Mouse (Mus musculus): Measurements from ENCODE around the gene Snx6. TPM values are rescaled to one million over a fixed set of nuclear protein-coding genes. Genes with fewer than 3 reads are reported as not detected.
"Not testable (repeated sequence)": the region's sequence is repeated elsewhere in the genome, so short reads cannot be mapped to it uniquely, and the experiment has no call there.

Gene Snx6
- total RNA-seq, 2 experiments from 2014 or later = 71.0 to 82.9 TPM

DNA sequence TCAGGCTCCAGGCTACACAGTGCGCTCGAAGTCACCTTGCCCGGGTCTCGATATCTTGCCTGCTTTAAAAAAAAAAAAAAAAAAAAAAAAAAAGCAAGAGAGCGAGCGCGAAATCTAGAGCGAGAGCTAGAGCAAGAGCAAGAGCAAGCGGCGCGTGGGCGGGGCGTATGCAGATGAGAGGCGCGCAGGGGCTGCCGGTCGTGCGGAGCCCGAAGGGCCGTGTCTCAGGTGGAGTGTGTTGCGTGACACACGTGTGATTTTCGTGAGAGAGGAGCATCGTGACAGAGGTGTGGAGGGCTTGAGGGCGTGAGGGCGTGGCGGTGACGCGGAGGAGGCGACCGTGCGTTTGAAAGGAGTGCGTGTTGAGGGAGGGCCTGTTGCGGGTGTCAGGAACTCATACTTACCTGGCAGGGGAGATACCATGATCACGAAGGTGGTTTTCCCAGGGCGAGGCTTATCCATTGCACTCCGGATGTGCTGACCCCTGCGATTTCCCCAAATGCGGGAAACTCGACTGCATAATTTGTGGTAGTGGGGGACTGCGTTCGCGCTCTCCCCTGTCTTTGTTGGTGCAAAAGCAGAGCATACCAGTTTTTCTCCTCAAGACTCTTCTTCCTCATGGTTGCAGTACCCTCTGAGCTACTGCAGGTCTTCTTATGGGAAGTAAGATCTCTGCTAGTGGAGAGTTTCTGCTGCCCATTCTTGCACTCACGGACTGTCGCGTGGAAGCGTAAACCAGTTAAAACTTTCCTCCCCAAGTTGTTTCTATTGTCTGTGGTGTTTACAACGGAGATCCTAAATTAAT lies 81.5 kb downstream of the Snx6 start:
- DNase-seq; intact Hi-C loops (cut with DNase I): not testable (repeated sequence)

DNA sequence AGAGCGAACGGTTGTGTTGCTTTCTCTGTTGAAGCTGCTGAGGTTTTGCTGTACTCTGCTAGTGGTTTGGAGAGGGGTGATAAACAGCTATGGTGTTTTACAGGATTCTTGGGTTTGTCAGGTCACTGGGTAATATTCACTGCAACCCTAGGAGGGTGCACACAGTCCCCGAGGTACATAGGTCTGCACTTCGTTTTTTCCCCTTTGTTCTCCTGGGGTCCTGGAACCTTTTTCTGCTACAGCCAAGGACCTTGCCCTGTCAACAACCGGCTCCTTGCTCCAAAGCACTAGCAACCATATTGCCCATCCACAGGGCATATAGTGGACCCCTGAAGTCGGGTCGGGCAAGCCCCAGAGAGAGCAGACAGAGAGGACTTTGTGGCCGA lies 85.0 kb downstream of the Snx6 start:
- intact Hi-C loops (cut with DNase I) = not testable (repeated sequence)
- peak; percentile 43 for DNase-seq

DNA sequence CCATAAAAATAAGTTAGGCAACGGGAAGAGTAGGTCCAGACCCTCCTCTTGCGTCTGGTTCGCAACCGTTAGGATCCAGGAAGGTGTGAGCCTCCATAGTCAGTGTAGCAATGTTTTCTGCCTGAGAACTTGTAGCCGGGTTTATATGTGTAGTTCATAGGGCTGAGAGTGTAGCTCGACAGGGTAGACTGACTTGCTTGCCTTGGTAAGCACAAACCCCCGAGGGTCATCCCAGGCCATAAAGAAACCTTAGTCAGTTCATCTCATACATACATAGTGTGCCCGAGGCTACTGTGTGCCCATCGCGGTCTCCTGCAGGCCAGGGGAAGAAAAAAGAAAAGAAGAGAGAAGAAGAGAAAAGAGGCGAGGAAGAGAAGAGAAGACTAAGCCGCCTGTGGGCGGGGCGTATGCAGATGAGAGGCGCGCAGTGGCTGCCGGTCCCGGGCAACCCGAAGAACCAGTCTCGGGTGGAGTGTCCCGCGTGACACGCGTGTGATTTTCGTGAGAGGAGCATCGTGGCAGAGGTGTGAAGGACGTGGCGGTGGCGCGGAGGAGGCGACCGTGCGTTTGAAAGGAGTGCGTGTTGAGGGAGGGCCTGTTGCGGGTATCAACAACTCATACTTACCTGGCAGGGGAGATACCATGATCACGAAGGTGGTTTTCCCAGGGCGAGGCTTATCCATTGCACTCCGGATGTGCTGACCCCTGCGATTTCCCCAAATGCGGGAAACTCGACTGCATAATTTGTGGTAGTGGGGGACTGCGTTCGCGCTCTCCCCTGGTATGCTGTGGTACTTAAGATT lies 85.6 kb downstream of the Snx6 start:
- intact Hi-C loops (cut with DNase I) = not testable (repeated sequence)

DNA sequence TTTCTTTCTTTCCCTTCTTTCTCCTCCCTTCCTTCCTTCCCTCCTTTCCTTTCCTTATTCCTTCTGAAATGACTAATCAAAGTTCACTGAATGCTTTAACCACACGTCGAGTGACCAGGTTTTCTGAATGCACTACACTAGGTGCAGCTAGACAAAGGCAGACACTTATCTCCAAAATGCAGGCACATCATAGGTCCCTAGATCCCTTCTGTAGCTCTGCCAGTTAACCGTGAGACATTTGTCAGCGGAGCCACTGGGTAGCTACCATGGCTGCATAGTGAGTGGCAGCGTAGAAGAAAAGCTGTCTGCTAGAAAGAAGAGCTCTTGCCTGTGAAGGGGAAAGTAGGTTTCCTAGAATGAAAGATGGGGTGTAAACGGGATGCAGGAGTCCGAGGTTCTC lies 96.1 kb downstream of the Snx6 start:
- intact Hi-C loops (cut with DNase I) = no loop called here
- no peak for DNase-seq

More for the DNA sequence above, 85.6 kb downstream of the Snx6 start:
- DNase-seq = not testable (repeated sequence)

DNA sequence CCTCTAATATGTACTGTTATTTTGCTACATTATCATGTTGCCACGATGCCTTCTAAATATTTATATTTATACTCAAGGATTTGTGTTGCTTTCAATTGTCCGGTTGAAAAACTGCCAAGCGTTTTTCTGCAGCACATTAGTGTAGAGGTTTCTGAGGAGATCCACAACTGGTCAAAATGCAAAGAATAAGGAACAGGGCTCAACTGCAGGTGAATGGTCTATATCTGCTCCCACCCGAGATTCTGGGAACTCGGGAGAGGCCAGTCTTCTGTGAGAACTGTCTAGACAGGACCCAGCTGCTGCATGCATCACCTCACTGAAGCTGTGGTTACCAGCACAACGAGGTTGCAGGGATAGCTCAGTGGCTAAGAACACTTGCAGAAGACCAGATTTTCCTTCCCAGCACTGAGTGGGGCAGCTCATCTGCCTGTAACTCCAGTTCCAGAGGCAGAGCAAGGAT lies 97.7 kb downstream of the Snx6 start:
- DNase-seq = no peak
- intact Hi-C loops (cut with DNase I) = no loop called here

DNA sequence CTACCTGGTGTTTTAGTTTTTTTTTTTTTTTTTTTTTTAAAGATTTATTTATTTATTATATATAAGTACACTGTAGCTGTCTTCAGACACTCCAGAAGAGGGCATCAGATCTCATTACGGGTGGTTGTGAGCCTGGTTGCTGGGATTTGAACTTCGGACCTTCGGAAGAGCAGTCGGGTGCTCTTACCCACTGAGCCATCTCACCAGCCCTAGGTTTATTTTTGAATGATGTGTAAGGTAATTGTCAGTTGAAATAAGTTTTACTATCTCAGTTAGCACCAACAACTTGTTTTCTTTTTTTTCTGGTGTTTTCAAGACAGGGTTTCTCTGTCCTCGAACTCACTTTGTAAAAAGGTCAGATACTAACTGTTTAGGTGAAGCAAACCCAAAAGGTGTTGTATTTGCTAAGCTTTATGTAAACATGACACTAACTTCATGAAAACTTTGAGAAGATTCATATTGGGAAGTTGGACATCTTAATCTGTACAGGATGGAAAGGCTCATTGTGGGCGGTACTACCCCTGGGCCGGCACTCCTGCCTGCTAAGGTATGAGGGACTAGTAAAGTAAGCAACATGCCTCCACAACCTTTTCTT lies 98.4 kb downstream of the Snx6 start:
- no peak for DNase-seq

More for the DNA sequence above, 98.4 kb downstream of the Snx6 start:
- intact Hi-C loops (cut with DNase I) = no loop called here

Other genes starting within 250 kb of the Snx6 start
- gene Sptssa, start 139.1 kb downstream of the Snx6 start, total RNA-seq (2021) = 10 to 100 TPM; 63.3 to 68.5 TPM
- 10 to 100 TPM; 47.3 to 55.0 TPM for gene Eapp, start 99.8 kb downstream of the Snx6 start, total RNA-seq (2021)
- 100 to 1,000 TPM; 229 to 245 TPM for gene Cfl2, start 67.2 kb upstream of the Snx6 start, total RNA-seq (2021)
- not detected for gene Gm20403, start 190.8 kb upstream of the Snx6 start, total RNA-seq (2021)
- gene Baz1a, start 218.6 kb upstream of the Snx6 start, total RNA-seq (2021) = 1 to 10 TPM; 3.9 to 4.0 TPM